Mouse (Mus musculus) splenic B cell, adult 2 months (primary cell): ENCODE measurements around the gene Cd84.
"Not testable (repeated sequence)": the region's sequence is repeated elsewhere in the genome, so short reads cannot be mapped to it uniquely, and the experiment has no call there.

Experiments
- DNase-seq: peaks from one replicate; pipeline ENCODE4 v3.0.0-alpha.2; 2011; ENCODE audit warnings: low read depth, low spot score
- H3K27me3 ChIP-seq: 2 replicates; pipeline ENCODE4 v1.6.1; 2012; ENCODE audit warnings: mild to moderate bottlenecking, low read length, moderate library complexity, mixed read lengths; ENCODE audit not compliant: control insufficient read depth, poor library complexity, insufficient read depth, severe bottlenecking
- H3K36me3 ChIP-seq: 2 replicates; pipeline ENCODE4 v1.6.1; 2012; ENCODE audit warnings: mild to moderate bottlenecking, low read length, moderate library complexity, mixed read lengths; ENCODE audit not compliant: control insufficient read depth, poor library complexity, insufficient read depth, severe bottlenecking

The Cd84 gene

GRCm38 (mm10) chr1:171839488-171839887 lies at the start of gene Cd84:
Gene Cd84 (plus strand): TSS chr1:171839697.
- Histone ChIP-seq H3K36me3 (no peaks in the 10 kb centered on the region), H3K27me3 (no peaks in the 10 kb centered on the region)
- DNase-seq: no peak

DNA sequence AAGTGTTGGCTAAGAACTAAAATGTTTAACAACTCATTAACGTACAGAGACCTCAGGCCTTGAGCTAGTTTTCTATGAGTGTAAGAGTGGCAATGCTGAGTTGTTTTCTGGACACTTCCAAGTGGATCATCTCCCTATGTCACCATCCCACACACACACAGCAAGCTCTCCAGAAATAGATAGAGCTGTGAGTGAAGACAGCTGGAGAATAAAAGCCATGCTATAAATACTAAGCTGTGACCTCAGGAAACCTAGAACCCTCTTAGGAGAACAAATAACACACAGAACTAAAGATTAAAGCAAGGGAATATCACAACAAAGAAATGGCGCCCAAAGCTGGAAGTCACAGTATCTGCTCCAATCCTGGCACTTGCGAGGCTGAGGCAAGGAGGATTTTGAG lies 48.0 kb upstream of the Cd84 start:
- Histone ChIP-seq H3K36me3 (peaks cover 18% of the 10 kb centered on the region), H3K27me3 (no peaks in the 10 kb centered on the region)
- DNase-seq: no peak

- no peak for DNase-seq
- Histone ChIP-seq H3K27me3 (no peaks in the 10 kb centered on the region), H3K36me3 (peaks cover 24% of the 10 kb centered on the region)
Measured at GRCm38 (mm10) chr1:171796185-171796584, 43.3 kb upstream of the Cd84 start.

DNA sequence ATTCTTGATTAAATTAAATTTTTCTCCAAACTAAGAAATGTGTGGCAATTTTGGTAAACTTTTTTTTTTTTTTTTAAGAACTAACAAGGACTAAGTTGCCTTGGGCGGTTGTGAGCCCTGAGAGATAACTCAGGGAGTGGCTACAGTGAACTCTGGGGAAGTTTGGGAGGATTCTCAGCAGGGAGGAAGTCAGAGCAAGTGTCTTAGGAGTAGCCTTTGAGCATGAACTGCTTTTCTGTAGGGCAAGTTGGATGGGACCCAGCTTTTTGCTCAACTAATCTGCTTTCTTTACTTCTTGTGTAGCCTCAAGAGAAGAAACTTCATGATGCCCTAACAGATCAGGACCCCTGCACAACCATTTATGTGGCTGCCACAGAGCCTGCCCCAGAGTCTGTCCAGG lies 41.7 kb upstream of the Cd84 start:
- DNase-seq: no peak
- Histone ChIP-seq H3K27me3 (no peaks in the 10 kb centered on the region), H3K36me3 (peaks cover 20% of the 10 kb centered on the region)

DNA sequence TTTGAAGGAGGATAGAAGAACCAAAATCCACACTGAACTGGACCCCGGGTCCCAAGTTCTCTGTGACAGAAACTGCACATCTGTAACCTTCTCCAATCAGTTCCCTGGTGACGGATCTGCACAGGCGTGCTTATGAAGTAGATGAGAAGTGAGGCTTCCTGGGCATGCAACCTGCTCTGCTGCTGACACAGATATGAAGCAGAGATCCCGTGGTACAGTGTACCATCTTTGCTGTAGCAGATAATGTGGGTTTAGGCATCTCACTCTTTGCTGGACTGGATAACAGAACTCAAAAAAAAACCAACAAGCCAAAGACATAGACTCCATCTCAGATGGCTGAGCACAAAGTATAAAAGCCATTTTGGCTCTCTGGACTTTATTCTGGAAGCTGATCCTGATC lies 39.8 kb upstream of the Cd84 start:
- Histone ChIP-seq H3K27me3 (no peaks in the 10 kb centered on the region), H3K36me3 (peaks cover 18% of the 10 kb centered on the region)
- DNase-seq: no peak

DNA sequence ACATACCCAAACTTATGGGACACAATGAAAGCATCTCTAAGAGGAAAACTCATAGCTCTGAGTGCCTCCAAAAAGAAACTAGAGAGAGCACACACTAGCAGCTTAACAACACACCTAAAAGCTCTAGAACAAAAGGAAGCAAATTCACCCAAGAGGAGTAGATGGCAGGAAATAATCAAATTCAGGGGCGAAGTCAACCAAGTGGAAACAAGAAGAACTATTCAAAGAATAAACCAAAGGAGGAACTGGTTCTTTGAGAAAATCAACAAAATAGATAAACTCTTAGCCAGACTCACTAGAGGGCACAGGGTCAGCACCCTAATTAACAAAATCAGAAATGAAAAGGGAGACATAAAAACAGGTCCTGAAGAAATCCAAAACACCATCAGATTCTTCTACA lies 28.4 kb upstream of the Cd84 start:
- DNase-seq: peak; percentile 19
- not testable (repeated sequence) for H3K36me3 ChIP-seq

DNA sequence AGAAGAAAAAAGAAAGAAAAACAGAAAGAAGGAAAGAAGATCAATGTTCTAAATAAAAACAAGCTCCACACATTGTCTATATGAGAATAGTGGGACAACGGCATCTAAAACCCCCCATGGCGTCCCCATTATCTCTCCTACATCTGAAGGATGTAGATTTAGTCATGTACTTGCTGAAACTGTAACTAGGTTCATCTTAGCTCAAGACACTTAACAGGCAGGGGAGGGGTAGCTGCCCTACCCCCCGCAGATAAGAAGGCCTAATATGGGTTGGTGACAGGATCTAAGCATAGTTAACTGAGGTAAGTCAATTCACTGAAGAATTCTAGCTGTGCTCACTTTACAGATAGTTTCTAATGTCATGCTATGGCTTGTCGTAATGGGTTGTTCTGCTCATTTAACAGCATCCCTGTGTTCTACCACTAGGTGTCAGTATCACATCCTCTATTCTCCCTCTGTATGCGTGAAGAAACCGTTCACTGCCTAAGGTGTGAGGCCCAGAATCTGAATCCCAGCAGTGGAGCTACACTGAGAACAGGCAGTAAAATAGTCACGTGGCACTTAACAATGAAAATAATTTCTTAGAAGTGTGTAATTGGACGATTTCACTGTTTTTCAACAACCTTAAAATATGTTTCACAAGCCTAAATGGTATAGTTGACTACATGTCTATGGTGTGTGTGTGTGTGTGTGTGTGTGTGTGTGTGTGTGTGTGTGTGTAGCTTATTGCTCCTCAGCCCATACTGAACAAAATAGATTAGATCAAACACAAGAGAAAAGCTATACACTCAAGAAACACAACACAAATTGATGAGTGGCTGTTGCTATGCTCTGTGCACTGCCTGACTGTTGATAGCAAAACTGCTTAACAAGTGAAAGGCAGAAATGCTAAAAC lies 23.7 kb upstream of the Cd84 start:
- Histone ChIP-seq H3K27me3 (no peaks in the 10 kb centered on the region), H3K36me3 (no peaks in the 10 kb centered on the region)
- DNase-seq: peak; percentile 91

More for the DNA sequence above, 28.4 kb upstream of the Cd84 start:
- not testable (repeated sequence) for H3K27me3 ChIP-seq

DNA sequence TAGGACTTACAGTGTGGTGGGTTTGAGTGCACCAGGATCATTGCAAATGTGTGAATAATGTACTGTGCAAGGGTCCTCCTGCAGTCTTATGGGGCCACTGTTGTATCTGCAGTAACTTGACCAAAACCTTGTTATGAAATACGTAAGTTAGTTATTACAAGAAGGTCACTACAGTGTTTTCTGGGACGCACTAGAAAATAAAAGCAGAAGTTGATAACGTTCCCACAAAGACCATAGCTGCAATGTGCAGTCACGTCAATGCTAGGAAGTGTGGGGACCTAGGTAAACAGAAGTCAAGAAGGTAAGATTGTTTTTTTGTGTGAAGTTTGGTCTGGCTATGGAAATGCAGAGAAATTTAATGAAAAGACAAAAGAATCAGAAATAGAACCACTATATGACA lies 22.5 kb upstream of the Cd84 start:
- no peaks in the 10 kb centered on the region for H3K36me3 ChIP-seq
- no peaks in the 10 kb centered on the region for H3K27me3 ChIP-seq
- DNase-seq: no peak

DNA sequence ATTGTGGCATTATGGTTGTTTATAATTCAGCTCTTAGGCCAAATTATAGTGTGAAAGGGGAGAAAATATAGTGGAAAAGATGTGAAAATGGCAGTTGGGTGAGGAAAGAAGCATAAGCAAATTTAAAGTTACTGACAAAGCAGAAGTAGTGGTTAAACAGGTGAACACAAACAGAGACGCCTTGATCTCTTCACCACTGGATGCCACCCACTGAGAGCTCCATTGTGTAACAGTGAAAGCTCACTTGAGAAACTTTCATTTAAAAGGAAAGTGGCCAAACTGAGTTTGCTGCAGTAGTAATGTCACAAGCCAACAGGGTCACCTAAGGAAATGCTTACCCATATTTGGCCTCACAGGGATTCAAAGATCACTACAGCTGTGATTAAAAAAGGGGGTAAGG lies 18.2 kb upstream of the Cd84 start:
- no peaks in the 10 kb centered on the region for H3K27me3 ChIP-seq
- peak; percentile 46 for DNase-seq
- no peaks in the 10 kb centered on the region for H3K36me3 ChIP-seq

- Histone ChIP-seq H3K36me3 (no peaks in the 10 kb centered on the region), H3K27me3 (no peaks in the 10 kb centered on the region)
- DNase-seq: peak; percentile 44
Measured at GRCm38 (mm10) chr1:171825462-171825861, 14.0 kb upstream of the Cd84 start.

DNA sequence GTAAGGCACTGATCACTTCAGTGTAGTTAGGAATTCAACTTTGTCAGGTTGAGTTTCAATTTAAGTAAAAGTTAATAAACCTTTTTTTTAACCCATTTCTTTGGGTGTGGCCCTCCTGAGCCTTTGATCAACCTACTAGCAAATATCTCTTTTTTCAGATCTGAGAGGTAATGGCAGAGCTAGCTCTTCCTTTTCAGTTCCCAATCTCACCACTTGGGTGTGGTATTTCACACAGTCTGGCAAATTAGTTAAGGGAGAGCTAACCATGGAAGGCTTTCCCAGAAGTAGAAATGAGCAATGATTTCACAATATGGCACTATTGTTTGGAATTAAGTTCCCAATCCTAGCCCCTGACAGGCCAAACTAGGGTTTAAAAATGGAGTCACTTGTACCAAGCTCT lies 13.3 kb upstream of the Cd84 start:
- Histone ChIP-seq H3K36me3 (no peaks in the 10 kb centered on the region), H3K27me3 (no peaks in the 10 kb centered on the region)
- peak; percentile 68 for DNase-seq

- peak; percentile 78 for DNase-seq
- H3K36me3 ChIP-seq: no peaks in the 10 kb centered on the region
- no peaks in the 10 kb centered on the region for H3K27me3 ChIP-seq
Measured at GRCm38 (mm10) chr1:171827674-171828073, 11.8 kb upstream of the Cd84 start.

DNA sequence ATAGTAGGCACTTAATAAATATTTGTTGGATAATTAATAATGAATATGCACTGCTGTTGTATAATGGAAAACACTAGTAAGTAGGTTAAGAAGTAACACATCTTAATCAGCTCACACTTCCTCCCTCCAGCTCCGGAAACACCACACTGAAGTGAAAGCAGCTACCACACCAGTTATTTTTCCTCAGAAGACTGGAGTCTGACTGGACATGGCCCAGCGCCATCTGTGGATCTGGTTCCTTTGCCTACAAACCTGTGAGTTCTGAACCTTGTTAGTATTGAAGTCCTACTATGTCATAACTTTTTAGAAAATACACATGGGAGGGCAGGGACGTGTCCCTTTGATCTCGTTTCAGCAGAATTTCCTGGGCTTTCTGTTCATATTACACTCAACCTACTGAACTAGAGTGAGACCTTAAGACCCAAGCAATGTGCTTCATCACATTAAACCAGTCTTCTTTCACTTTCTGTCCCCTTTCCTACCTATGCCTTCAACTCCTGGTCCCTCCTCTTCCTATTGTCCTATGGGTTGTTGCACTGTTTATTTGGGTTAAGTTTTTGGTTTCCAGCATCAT lies 1.0 kb downstream of the Cd84 start:
- Histone ChIP-seq H3K27me3 (no peaks in the 10 kb centered on the region), H3K36me3 (no peaks in the 10 kb centered on the region)
- peak; percentile 64 for DNase-seq

- Histone ChIP-seq H3K27me3 (no peaks in the 10 kb centered on the region), H3K36me3 (no peaks in the 10 kb centered on the region)
- DNase-seq: peak; percentile 64
Measured at GRCm38 (mm10) chr1:171845035-171845754, 5.7 kb downstream of the Cd84 start.

GRCm38 (mm10) chr1:171848201-171848600 lies 8.7 kb downstream of the Cd84 start:
- no peaks in the 10 kb centered on the region for H3K36me3 ChIP-seq
- no peak for DNase-seq

More at GRCm38 (mm10) chr1:171848201-171848600, 8.7 kb downstream of the Cd84 start:
- H3K27me3 ChIP-seq: no peaks in the 10 kb centered on the region
